Mouse (Mus musculus) left cerebral cortex, adult 6 months (tissue): ENCODE measurements around the gene Cox14. TPM values are rescaled to one million over a fixed set of nuclear protein-coding genes. Genes with fewer than 3 reads are reported as not detected.

Experiments used
- long read RNA-seq, 2 experiments: library from polyadenylated mRNA; unstranded; transcript quantifications; one replicate each; pipeline ENCODE4 v2.0.0; 2019 to 2020
- polyA plus RNA-seq: library from polyadenylated mRNA; unstranded; fragments of <200 nt; fragmentation: Nextera tagmentation; gene quantifications from 2 replicates; pipeline ENCODE4 v1.2.3, GENCODE M21; 2021

Gene Cox14
- 459 and 490 TPM in 2 replicates for polyA plus RNA-seq
- long read RNA-seq, experiment 1, transcript Cox14-201 (2 exons, 723 nt) = major isoform, 107 of 119 reads
- long read RNA-seq, experiment 1, partial matches to known transcripts = 2 of 119 reads
- long read RNA-seq, experiment 1, other reads (novel, unspliced or antisense) = 10 of 119 reads
- long read RNA-seq, experiment 2, transcript Cox14-201 (2 exons, 723 nt) = major isoform, 335 of 350 reads
- long read RNA-seq, experiment 2, partial matches to known transcripts = 6 of 350 reads
- long read RNA-seq, experiment 2, other reads (novel, unspliced or antisense) = 9 of 350 reads

GRCm38 (mm10) chr15:99725341-99726155 is at the start of gene Cox14:
TSS of gene Cox14 (plus strand) at chr15:99725618.

GRCm38 (mm10) chr15:99701999-99702900 is 23.2 kb upstream of the Cox14 start, which contains the start of gene Smarcd1:
TSS of gene Smarcd1 (plus strand) at chr15:99702129.

GRCm38 (mm10) chr15:99705440-99706048 is 19.9 kb upstream of the Cox14 start, which contains the start of gene Gm17349:
TSS of gene Gm17349 (minus strand) at chr15:99705490.

GRCm38 (mm10) chr15:99717386-99718334 is 7.8 kb upstream of the Cox14 start, which contains the start of gene Gpd1:
TSS of gene Gpd1 (plus strand) at chr15:99717515.

GRCm38 (mm10) chr15:99772881-99772924 is 47.3 kb downstream of the Cox14 start, which contains the start of gene Cers5:
TSS of gene Cers5 (minus strand) at chr15:99772885.

Other genes with a start within 250 kb of the Cox14 start
- gene Faim2, start 197.5 kb upstream of the Cox14 start, polyA plus RNA-seq = 202 and 292 TPM in 2 replicates
- gene Aqp2, start 146.6 kb upstream of the Cox14 start, polyA plus RNA-seq = 0.10 and 0.23 TPM in 2 replicates
- gene Aqp5, start 134.8 kb upstream of the Cox14 start, polyA plus RNA-seq = 0.34 and 0.84 TPM in 2 replicates
- gene Aqp6, start 124.2 kb upstream of the Cox14 start, polyA plus RNA-seq = 0.44 TPM in 1 of 2 replicates, not detected in the other
- gene Racgap1, start 74.0 kb upstream of the Cox14 start, polyA plus RNA-seq = 5.6 and 6.7 TPM in 2 replicates
- gene Asic1, start 55.2 kb upstream of the Cox14 start, polyA plus RNA-seq = 4.1 and 19.7 TPM in 2 replicates
- gene Smarcd1, start 23.5 kb upstream of the Cox14 start, polyA plus RNA-seq = 32.2 and 51.0 TPM in 2 replicates
- gene Gm17349, start 20.1 kb upstream of the Cox14 start, polyA plus RNA-seq = not detected in 2 replicates
- 20.0 and 22.8 TPM in 2 replicates for gene Gpd1, start 8.1 kb upstream of the Cox14 start, polyA plus RNA-seq
- 38.5 and 47.9 TPM in 2 replicates for gene Cers5, start 47.3 kb downstream of the Cox14 start, polyA plus RNA-seq
- 2.4 and 2.7 TPM in 2 replicates for gene Lima1, start 149.8 kb downstream of the Cox14 start, polyA plus RNA-seq
- 0.05 TPM in 1 of 2 replicates, not detected in the other for gene Fam186a, start 241.4 kb downstream of the Cox14 start, polyA plus RNA-seq
- gene Larp4, start 244.4 kb downstream of the Cox14 start, polyA plus RNA-seq = 6.2 and 9.0 TPM in 2 replicates